Mouse (Mus musculus) fat pad, adult 2 months (tissue): ENCODE measurements around the gene Pelp1.
"Not testable (repeated sequence)": the region's sequence is repeated elsewhere in the genome, so short reads cannot be mapped to it uniquely, and the experiment has no call there.

Experiments used
- DNase-seq: peaks from one replicate; pipeline ENCODE4 v3.0.0-alpha.2; 2011; ENCODE audit warnings: low read depth, low spot score; ENCODE audit errors: extremely low read depth

Gene Pelp1

DNA sequence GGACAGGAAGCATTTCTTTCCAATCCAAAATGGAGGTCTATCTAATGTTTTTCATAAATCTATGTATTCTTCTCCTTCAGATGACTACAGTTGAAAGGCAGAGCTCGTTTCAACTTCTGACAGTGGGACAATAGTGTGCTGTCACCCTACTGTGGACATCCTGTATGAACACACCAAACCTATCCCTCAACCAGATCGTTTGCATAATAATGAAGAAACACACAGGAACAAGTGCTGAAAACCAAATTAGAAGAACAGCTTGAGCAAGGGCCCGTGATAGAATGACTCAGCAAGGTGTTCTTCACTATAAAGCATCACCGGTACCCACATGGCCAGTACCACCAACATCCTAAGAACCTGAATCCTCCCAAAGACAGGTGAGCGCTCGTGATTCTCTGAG is 16.8 kb upstream of the Pelp1 start:
- DNase-seq: not testable (repeated sequence)

GRCm38 (mm10) chr11:70419486-70419885 is 9.7 kb upstream of the Pelp1 start:
- DNase-seq: no peak

DNA sequence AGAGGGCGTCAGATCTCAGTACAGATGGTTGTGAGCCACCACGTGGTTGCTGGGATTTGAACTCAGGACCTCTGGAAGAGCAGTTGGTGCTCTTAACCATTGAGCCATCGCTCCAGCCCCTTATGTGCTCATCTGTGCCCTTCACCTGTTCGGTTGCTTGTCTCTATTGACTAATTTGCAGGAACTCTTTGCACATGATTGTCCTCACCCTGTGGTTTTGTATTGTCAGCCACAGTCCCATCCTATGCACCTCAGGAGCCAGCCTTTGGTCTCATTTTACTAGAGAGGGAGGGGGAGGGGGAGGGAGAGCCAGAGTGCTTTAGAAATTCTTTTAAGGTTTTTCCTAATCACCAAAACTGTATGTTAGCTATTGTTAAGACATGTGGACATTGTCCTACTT is 8.4 kb upstream of the Pelp1 start:
- DNase-seq: no peak

DNA sequence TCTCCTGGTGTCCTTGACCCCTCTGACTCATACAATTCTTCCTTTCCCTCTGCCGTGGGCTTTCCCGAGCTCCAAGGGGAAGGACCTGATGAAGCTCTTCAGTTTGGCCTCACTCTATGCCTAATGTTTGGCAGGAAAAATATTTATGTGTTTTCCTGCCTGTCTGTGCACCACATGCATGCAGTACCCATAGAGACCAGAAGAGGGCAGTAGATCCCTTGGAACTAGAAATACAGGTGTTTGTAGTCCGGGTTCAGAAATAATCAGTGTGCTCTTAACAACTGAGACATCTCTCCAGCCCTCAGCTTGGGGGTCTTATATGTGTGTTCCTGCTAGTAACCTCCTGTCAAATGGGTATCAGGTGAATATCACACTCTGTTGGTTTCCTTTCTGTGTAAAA is 4.1 kb upstream of the Pelp1 start:
- no peak for DNase-seq

- DNase-seq: no peak
These were observed 2.8 kb upstream of the Pelp1 start for GRCm38 (mm10) chr11:70412591-70412990.

- DNase-seq: no peak
These were observed 439 bp upstream of the Pelp1 start for GRCm38 (mm10) chr11:70410297-70410643.

- DNase-seq: no peak
These were observed 6.2 kb downstream of the Pelp1 start for GRCm38 (mm10) chr11:70403598-70403997.

DNA sequence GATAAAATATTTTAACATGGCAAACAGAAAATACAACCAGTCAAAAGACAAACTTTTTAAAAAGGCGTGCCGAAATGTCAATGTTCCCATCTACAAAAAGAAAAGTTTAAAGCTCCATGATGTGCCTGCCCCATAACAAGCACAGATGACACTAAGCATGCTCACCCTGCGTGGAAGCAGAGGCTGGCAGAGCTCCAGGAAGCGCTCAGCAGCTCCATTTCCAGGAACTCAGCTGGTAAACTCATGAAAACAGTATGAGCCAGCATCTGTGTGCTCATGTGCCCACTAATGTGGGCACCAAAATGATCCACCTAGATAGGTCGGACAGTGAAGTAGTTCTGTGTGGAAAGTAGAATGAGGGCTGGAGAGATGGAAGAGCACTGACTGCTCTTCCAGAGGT is 20.4 kb downstream of the Pelp1 start:
- DNase-seq: no peak

GRCm38 (mm10) chr11:70387436-70387835 is 22.4 kb downstream of the Pelp1 start:
- DNase-seq: no peak

GRCm38 (mm10) chr11:70384136-70384535 is 25.7 kb downstream of the Pelp1 start:
- no peak for DNase-seq

DNA sequence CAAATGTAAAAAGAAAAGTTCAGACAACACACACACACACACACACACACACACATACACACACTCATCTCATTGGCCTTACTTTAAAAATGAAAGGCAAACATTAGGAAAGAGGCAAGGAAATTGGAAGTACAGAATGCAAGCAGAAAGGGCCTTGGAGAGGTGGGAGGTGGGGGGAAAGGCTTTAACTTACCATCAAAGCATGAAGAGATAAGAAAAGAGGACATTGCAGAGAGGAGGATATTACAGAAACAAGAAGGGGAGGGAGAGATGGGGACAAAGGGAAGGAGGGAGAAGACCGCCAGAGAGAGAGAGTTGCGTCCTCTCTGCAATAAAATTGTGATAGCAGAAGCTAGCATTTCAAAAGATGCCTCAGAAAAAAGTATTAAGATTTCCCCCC is 28.5 kb downstream of the Pelp1 start:
- no peak for DNase-seq

GRCm38 (mm10) chr11:70380478-70381005 is 29.3 kb downstream of the Pelp1 start:
- DNase-seq: no peak

DNA sequence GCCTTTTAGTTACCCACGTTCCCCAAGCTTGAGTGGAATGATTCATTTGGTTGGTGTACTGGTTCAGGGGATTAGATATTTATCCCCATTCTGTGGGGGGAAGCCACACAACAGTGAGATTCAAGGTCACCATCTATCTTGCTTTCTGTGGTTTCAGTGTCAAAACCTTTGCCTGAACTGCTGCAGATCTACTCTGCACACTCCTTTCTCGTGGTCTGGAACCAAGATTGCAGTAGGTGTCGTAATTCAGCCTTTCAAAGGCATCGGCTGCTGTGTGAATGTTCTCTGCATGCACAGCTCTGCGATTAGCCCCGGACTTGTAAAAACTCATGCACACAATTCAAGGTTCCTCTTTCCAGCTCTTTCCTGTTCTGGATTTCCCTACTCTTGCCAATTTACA is 33.8 kb downstream of the Pelp1 start:
- no peak for DNase-seq

DNA sequence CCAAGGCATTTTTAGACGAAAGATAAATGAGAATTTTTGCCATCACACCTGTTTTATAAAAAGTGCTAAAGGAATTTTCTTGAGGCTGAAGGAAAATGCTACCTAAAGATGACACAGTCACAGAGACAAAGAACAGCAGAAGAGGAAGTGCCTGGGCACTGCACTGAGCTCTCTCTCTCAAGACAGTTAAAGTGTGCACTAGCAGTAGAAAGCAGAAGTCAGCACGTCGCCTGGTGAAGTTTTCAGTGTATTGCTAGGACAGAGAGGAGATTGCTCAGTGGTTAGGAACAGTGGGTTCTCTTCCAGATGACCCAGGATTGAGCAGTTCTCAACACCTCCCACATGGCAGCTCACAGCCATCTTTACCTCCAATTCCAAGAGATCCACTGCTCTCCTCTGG is 35.5 kb downstream of the Pelp1 start:
- DNase-seq: no peak

DNA sequence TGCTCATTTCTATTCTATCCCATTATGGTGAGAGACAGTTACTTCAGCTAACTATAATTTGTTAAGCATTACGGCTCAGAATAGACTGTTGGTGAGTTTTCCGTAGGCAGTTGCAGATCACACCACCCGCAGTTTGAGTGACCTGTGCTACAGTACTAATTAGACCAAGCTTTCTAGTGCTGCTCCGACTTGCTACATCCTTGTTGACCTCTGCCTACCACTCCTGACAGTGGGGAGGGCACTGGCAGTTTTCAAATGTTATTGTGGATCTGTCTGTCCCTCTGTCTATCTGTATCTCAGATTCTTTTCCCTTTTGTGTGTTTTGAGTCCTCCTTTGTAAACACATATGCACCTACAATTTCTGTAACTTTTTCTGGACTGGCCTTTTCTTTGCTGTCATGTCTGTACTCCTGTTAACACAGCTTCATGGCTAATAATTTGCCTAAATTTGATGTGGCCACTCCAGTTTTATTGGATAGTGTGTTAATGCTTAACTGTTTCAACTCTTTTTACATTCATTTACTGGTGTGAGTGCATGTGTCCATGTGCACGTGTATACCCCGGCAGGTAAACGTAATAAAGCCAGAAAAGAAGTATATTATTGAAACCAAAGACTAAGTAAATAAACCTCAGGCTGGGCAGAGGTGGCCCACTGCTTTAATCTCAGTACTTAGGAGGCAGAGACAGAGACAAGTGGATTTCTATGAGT is 36.8 kb downstream of the Pelp1 start:
- DNase-seq: no peak

DNA sequence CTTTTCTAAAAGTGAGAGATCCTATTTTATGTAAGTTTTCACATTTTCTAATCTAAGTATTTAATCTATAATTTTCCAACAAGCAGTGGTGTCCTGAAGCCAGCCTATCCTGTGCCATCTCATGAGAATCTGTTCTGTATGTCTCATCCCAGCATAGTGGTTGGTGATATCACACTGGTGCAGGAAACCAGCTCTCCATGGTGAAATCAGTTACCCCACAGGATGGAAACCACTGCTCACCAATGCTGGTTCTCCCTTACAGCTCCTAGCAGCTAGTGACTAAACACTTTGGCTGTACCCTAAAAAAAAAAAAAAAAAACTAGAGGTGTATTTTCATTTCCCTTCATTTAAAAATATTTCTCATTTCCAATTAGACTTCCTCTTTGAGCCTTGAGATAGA is 37.4 kb downstream of the Pelp1 start:
- no peak for DNase-seq

GRCm38 (mm10) chr11:70368626-70369025 is 41.2 kb downstream of the Pelp1 start:
- not testable (repeated sequence) for DNase-seq

GRCm38 (mm10) chr11:70367701-70368100 is 42.1 kb downstream of the Pelp1 start:
- not testable (repeated sequence) for DNase-seq

DNA sequence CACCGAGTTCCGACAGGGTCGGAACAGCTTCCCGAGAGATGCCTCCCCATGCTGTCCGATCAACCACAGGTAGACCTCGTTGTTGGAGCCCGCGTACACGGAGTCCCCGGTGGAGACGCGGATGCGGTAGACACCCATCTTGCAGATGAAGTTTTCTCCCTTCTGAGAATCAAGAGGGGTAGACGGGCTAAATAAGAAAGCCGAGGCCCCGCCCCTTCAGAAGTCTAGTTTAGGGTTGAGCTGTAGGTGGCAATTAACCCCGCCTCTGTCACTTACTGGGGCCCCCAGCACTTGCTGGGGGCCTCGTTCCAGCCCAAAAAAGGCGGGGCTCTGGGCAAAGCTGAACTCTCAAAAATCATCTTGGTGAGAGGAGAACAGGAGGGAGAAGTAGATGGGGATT is 58.0 kb downstream of the Pelp1 start, which contains the start of gene Alox15:
TSS of gene Alox15 (minus strand) at position 164 of the 400 bp plus-strand sequence.
- no peak for DNase-seq

GRCm38 (mm10) chr11:70348630-70349029 is 61.2 kb downstream of the Pelp1 start:
- DNase-seq: no peak

DNA sequence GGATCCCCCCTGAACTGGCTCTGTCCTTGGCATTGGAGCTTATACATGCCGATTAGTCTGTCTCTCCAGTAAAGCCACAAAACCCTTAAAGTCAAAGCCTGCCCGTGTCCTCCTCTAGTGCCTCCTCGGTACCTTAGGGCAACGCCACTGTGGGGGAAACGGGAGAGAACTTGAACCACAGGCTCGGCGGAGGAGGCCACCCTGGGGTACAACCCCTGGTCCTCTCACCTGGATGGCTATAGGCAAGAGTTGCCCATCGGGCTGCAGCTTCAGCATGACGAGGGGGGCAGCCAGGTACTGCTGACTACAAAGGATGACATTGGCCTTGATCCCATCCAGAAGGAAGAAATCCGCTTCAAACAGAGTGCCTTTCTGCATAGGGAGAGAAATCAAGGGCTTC is 62.0 kb downstream of the Pelp1 start:
- DNase-seq: no peak

- no peak for DNase-seq
These were observed 64.3 kb downstream of the Pelp1 start for GRCm38 (mm10) chr11:70345546-70345945.

- DNase-seq: no peak
These were observed 64.8 kb downstream of the Pelp1 start for GRCm38 (mm10) chr11:70345061-70345460.
